Mouse (Mus musculus) forebrain, embryonic 13.5 days (tissue): ENCODE measurements around the gene Slc47a2. TPM values are rescaled to one million over a fixed set of nuclear protein-coding genes. Genes with fewer than 3 reads are reported as not detected.

ENCODE experiments used
- ATAC-seq: fragments of 200-750 bp; cut with Nextera tagmentation; 2 replicates; pipeline ENCODE4 v1.8.0; 2017
- H3K27ac ChIP-seq: fragments of 300-500 bp; sonication (generic); 2 replicates; pipeline ENCODE4 v1.5.1; 2015; ENCODE audit warnings: inconsistent platforms, mild to moderate bottlenecking, moderate library complexity
- H3K27me3 ChIP-seq: fragments of 300-500 bp; sonication (generic); 2 replicates; pipeline ENCODE4 v1.6.1; 2015; ENCODE audit warnings: mild to moderate bottlenecking, inconsistent platforms
- H3K36me3 ChIP-seq: fragments of 300-500 bp; sonication (generic); 2 replicates; pipeline ENCODE4 v1.6.1; 2015; ENCODE audit warnings: mild to moderate bottlenecking, inconsistent platforms; ENCODE audit not compliant: poor library complexity, severe bottlenecking
- H3K4me1 ChIP-seq: fragments of 300-500 bp; sonication (generic); 2 replicates; pipeline ENCODE4 v1.6.1; 2015; ENCODE audit warnings: inconsistent platforms
- H3K4me2 ChIP-seq: fragments of 300-500 bp; sonication (generic); 2 replicates; pipeline ENCODE4 v1.6.1; 2015; ENCODE audit warnings: inconsistent platforms, mild to moderate bottlenecking, moderate library complexity
- H3K4me3 ChIP-seq: fragments of 300-500 bp; sonication (generic); 2 replicates; pipeline ENCODE4 v1.5.1; 2015; ENCODE audit warnings: mild to moderate bottlenecking, inconsistent platforms
- H3K9ac ChIP-seq: fragments of 300-500 bp; sonication (generic); 2 replicates; pipeline ENCODE4 v1.6.1; 2015; ENCODE audit warnings: mild to moderate bottlenecking, inconsistent platforms
- H3K9me3 ChIP-seq: fragments of 300-500 bp; sonication (generic); replicated peaks from 2 replicates; pipeline ENCODE4 v1.6.1; 2016; ENCODE audit warnings: inconsistent platforms
- WGBS: fragments of 180-500 bp; shearing (Covaris S2); methylation state at CpG from one replicate; pipeline ENCODE4 v1.1.7; 2015; 5-methylcytosine and 5-hydroxymethylcytosine counted together
- polyA plus RNA-seq: library from polyadenylated mRNA; unstranded; fragments of >200 nt; fragmentation: Nextera tagmentation; extraction: Ambion mirVana; gene quantifications from 2 replicates; pipeline ENCODE4 v1.2.1, GENCODE M21; 2015

Slc47a2 gene
- polyA plus RNA-seq, 1 experiment from 2014 or later = not detected

GRCm38 (mm10) chr11:61364096-61364495 is 21.4 kb upstream of the Slc47a2 start:
- Histone ChIP-seq H3K4me2 (no peak overlapping the region), H3K9ac (no peak overlapping the region), H3K4me3 (no peak overlapping the region), H3K27me3 (no peaks in the 10 kb centered on the region), H3K4me1 (no peaks in the 10 kb centered on the region), H3K36me3 (no peaks in the 10 kb centered on the region), H3K27ac (no peak overlapping the region), H3K9me3 (no peaks in the 10 kb centered on the region)
- WGBS = 86% methylated on average over 6 of the region's 6 CpGs
- ATAC-seq = no peak

- no peak for ATAC-seq
Observed at GRCm38 (mm10) chr11:61361515-61362190, 19.0 kb upstream of the Slc47a2 start.

GRCm38 (mm10) chr11:61356600-61356999 is 13.9 kb upstream of the Slc47a2 start:
- H3K4me1 ChIP-seq = no peaks in the 10 kb centered on the region
- ATAC-seq = no peak
- no peaks in the 10 kb centered on the region for H3K36me3 ChIP-seq
- H3K9me3 ChIP-seq = no peaks in the 10 kb centered on the region
- 88% methylated on average over 9 of the region's 9 CpGs for WGBS
- H3K27me3 ChIP-seq = no peaks in the 10 kb centered on the region
- H3K9ac ChIP-seq = no peak overlapping the region
- H3K27ac ChIP-seq = no peak overlapping the region
- H3K4me3 ChIP-seq = no peak overlapping the region
- no peak overlapping the region for H3K4me2 ChIP-seq

More at GRCm38 (mm10) chr11:61361515-61362190, 19.0 kb upstream of the Slc47a2 start:
- Histone ChIP-seq H3K36me3 (no peaks in the 10 kb centered on the region), H3K4me1 (no peaks in the 10 kb centered on the region), H3K9ac (no peak overlapping the region), H3K4me2 (no peak overlapping the region), H3K9me3 (no peaks in the 10 kb centered on the region), H3K27me3 (no peaks in the 10 kb centered on the region), H3K4me3 (no peak overlapping the region), H3K27ac (no peak overlapping the region)
- WGBS = 90% methylated on average over 11 of the region's 11 CpGs

DNA sequence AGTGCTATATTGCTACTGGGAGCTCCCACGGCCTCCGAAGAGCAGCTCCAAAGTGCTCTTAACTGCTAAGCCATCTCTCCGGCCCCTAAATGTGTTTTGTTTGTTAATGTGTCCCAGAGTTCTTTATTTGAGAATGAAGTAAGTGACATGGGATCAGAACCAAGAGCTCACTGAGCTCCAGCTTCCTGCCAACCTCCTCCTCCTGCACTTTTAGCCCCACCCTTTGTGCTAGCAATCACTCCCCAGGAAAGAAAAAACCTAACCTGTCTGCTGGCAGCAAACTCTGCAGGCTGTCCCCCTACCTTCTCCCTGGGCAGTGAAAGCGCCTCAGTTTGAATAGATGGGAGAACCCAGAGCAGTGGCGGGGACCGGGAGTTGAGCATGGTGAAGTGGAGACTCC is 13.5 kb upstream of the Slc47a2 start:
- H3K4me3 ChIP-seq = no peak overlapping the region
- 82% methylated on average over 6 of the region's 6 CpGs for WGBS
- H3K4me2 ChIP-seq = no peak overlapping the region
- no peak for ATAC-seq
- H3K9ac ChIP-seq = no peak overlapping the region
- H3K27me3 ChIP-seq = no peaks in the 10 kb centered on the region
- no peak overlapping the region for H3K27ac ChIP-seq
- no peaks in the 10 kb centered on the region for H3K9me3 ChIP-seq
- no peaks in the 10 kb centered on the region for H3K4me1 ChIP-seq
- H3K36me3 ChIP-seq = no peaks in the 10 kb centered on the region

- H3K27ac ChIP-seq = no peak overlapping the region
- WGBS = 82% methylated on average over 5 of the region's 5 CpGs
- no peak for ATAC-seq
Observed at GRCm38 (mm10) chr11:61355351-61355750, 12.7 kb upstream of the Slc47a2 start.

DNA sequence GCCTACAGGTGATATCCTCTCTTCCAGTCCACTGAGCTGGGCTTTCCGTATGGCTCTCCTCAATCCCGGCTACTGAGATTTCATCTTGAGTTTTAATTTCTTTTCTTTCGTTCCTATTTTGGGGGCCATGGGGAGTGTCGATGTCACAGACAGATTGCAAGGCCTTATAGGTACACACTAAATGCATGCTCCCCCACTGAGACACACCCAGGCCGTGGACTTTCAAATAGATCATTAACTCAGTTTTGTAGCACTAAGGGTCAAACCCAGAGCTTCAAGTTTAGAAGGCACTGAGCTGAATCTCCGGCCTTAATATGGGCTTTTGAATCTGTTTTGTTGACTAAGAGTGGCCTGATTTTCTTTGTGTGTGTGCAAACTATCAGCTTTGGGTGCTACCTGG is 11.7 kb upstream of the Slc47a2 start:
- no peak overlapping the region for H3K27ac ChIP-seq
- 84% methylated on average over 6 of the region's 6 CpGs for WGBS
- no peaks in the 10 kb centered on the region for H3K36me3 ChIP-seq
- no peaks in the 10 kb centered on the region for H3K4me1 ChIP-seq
- H3K9me3 ChIP-seq = no peaks in the 10 kb centered on the region
- H3K27me3 ChIP-seq = no peaks in the 10 kb centered on the region
- H3K4me3 ChIP-seq = no peak overlapping the region
- H3K4me2 ChIP-seq = no peak overlapping the region
- H3K9ac ChIP-seq = no peak overlapping the region
- ATAC-seq = no peak

More at GRCm38 (mm10) chr11:61355351-61355750, 12.7 kb upstream of the Slc47a2 start:
- no peaks in the 10 kb centered on the region for H3K9me3 ChIP-seq
- H3K9ac ChIP-seq = no peak overlapping the region
- H3K4me2 ChIP-seq = no peak overlapping the region
- H3K4me3 ChIP-seq = no peak overlapping the region
- H3K27me3 ChIP-seq = no peaks in the 10 kb centered on the region
- no peaks in the 10 kb centered on the region for H3K4me1 ChIP-seq
- H3K36me3 ChIP-seq = no peaks in the 10 kb centered on the region

DNA sequence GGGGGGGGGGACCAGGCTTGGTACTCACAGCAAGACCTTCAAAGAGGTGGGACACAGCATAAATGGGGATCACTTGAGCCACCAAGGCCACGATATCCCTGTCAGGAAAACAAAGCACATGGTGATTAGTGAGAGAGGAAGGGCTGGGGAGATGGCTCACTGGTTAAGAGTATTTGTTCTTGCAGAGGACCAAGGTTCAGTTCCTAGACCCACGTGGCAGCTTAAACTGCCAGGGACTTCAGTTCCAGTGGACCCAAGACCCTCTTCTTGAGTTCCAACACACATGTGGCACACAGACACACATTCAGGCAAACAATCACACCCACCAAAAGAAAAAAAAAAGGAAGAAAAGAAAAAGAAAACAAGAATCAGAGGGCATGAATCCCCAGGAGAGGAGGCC is 10.4 kb upstream of the Slc47a2 start:
- Histone ChIP-seq H3K36me3 (no peaks in the 10 kb centered on the region), H3K4me3 (no peak overlapping the region), H3K9me3 (no peaks in the 10 kb centered on the region), H3K4me1 (no peaks in the 10 kb centered on the region), H3K9ac (no peak overlapping the region), H3K4me2 (no peak overlapping the region), H3K27ac (no peak overlapping the region), H3K27me3 (no peaks in the 10 kb centered on the region)
- 72% methylated on average over 2 of the region's 2 CpGs for WGBS
- ATAC-seq = no peak

GRCm38 (mm10) chr11:61352138-61352651 is 9.5 kb upstream of the Slc47a2 start:
- H3K4me3 ChIP-seq = no peak overlapping the region
- no peaks in the 10 kb centered on the region for H3K4me1 ChIP-seq
- no peaks in the 10 kb centered on the region for H3K9me3 ChIP-seq
- peak overlapping the region; percentile 18; the same call in 1 of the 2 replicates for H3K9ac ChIP-seq
- ATAC-seq = no peak
- WGBS = 49% methylated on average over 9 of the region's 9 CpGs
- H3K27me3 ChIP-seq = no peaks in the 10 kb centered on the region
- no peak overlapping the region for H3K27ac ChIP-seq
- no peak overlapping the region for H3K4me2 ChIP-seq
- no peaks in the 10 kb centered on the region for H3K36me3 ChIP-seq

DNA sequence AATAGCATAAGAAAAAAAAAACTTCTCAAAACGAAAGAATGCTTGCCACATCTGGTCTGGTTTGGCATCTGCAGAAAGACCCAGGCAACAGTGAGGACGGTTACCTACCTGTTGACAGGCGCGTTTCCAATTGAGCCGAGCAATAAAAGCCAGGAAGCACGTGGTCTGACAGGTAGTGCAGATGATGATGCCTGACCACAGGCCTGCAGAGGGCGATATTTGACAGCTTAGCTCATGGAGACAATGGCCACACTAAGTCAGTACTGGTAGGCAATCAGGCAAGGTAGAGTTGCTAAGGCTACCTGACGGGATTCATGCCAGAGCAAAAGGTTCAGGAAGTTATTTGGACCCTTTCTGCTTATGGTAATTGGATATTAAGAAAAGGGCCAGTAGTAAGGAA is 6.7 kb upstream of the Slc47a2 start:
- no peaks in the 10 kb centered on the region for H3K9me3 ChIP-seq
- no peak for ATAC-seq
- H3K9ac ChIP-seq = no peak overlapping the region
- 8% methylated on average over 8 of the region's 8 CpGs for WGBS
- H3K4me1 ChIP-seq = no peaks in the 10 kb centered on the region
- H3K36me3 ChIP-seq = no peaks in the 10 kb centered on the region
- no peak overlapping the region for H3K27ac ChIP-seq
- no peak overlapping the region for H3K4me3 ChIP-seq
- H3K27me3 ChIP-seq = peaks cover 7% of the 10 kb centered on the region; the same call in 1 of the 2 replicates
- no peak overlapping the region for H3K4me2 ChIP-seq

GRCm38 (mm10) chr11:61346133-61346532 is 3.5 kb upstream of the Slc47a2 start:
- 53% methylated on average over 8 of the region's 8 CpGs for WGBS
- Histone ChIP-seq H3K4me2 (no peak overlapping the region), H3K9ac (no peak overlapping the region), H3K9me3 (no peaks in the 10 kb centered on the region), H3K27me3 (peaks cover 39% of the 10 kb centered on the region), H3K4me3 (no peak overlapping the region), H3K36me3 (no peaks in the 10 kb centered on the region), H3K27ac (no peak overlapping the region), H3K4me1 (peaks cover 12% of the 10 kb centered on the region)
- no peak for ATAC-seq

DNA sequence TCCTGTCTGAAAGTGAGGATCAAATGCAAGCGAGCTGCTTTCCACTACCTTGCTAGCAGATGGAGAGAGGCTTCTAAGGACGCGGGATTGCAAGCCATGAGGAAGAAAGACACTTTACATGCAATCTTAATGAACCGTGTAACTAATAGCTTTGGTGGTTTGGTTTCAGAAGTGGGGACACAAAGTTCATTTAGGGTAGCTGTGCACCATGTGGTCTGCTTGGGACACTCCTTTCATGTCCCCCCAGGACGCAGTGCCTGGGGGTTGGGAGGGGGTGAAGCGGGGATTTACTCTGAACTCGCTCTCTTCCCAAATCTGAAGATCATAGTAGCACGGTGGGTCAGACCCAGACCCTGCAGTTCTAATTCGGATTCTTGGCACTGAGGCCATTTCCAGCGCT is 689 bp downstream of the Slc47a2 start:
- peaks cover 51% of the 10 kb centered on the region for H3K27me3 ChIP-seq
- H3K36me3 ChIP-seq = no peaks in the 10 kb centered on the region
- ATAC-seq = no peak
- no peak overlapping the region for H3K9ac ChIP-seq
- WGBS = 13% methylated on average over 10 of the region's 10 CpGs
- peak overlapping the region; percentile 64 for H3K4me2 ChIP-seq
- peak overlapping the region; percentile 35; the same call in 1 of the 2 replicates for H3K4me3 ChIP-seq
- no peak overlapping the region for H3K27ac ChIP-seq
- peaks cover 12% of the 10 kb centered on the region for H3K4me1 ChIP-seq
- no peaks in the 10 kb centered on the region for H3K9me3 ChIP-seq

DNA sequence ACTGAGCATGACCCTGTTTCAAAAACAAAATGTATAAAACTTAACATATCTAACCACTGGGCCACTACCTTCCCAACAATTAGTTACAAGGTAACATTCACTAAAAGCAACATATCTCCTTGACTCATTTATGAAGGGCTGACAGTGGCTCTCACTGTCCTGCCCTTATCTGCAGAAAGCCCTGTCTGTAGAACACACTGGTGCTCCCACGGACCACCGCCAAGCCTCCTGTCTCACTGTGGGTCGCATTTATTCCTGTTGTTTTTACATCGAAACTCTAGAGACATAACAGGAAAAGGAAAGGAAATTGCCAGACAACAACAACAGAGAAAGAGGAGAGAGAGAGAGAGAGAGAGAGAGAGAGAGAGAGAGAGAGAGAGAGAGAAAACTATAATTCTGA is 1.4 kb downstream of the Slc47a2 start:
- WGBS = 87% methylated on average over 4 of the region's 4 CpGs
- H3K9me3 ChIP-seq = no peaks in the 10 kb centered on the region
- H3K27me3 ChIP-seq = peaks cover 51% of the 10 kb centered on the region
- H3K4me1 ChIP-seq = peaks cover 12% of the 10 kb centered on the region
- H3K4me3 ChIP-seq = no peak overlapping the region
- H3K27ac ChIP-seq = no peak overlapping the region
- no peak overlapping the region for H3K4me2 ChIP-seq
- no peak for ATAC-seq
- no peaks in the 10 kb centered on the region for H3K36me3 ChIP-seq
- no peak overlapping the region for H3K9ac ChIP-seq

GRCm38 (mm10) chr11:61340374-61340773 is 2.3 kb downstream of the Slc47a2 start:
- Histone ChIP-seq H3K27me3 (peaks cover 47% of the 10 kb centered on the region), H3K4me2 (no peak overlapping the region), H3K9ac (no peak overlapping the region), H3K27ac (no peak overlapping the region), H3K4me3 (no peak overlapping the region), H3K9me3 (no peaks in the 10 kb centered on the region), H3K36me3 (no peaks in the 10 kb centered on the region), H3K4me1 (peaks cover 12% of the 10 kb centered on the region)
- no peak for ATAC-seq
- 91% methylated on average over 4 of the region's 4 CpGs for WGBS
